Mouse (Mus musculus) frontal cortex, postnatal 25 days (tissue): ENCODE measurements around the gene Ssbp3.

Experiments
- DNase-seq, 2 experiments: peaks; one replicate each; pipeline ENCODE4 v3.0.0; 2022; ENCODE audit warnings: low spot score in 2 of 2

Ssbp3 gene

DNA sequence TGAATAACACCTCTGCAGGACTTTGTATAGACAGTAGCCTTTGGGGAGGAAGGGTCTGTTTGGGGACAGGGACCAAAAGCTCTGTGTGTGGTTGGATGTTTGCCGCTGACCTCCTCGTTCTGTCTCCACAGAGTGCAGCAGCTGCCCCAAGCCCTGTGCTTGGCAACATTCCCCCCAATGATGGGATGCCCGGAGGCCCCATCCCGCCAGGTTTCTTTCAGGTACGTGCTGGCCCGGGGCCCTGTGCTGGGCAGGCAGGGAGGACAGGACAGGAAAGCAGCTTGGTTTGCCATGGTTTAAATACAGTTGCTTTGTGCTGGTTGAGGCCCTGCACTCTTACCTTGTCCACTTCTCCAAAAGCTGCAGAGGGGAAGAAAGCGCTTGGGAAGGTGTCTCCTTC lies 99.0 kb downstream of the Ssbp3 start:
- no peak for DNase-seq

DNA sequence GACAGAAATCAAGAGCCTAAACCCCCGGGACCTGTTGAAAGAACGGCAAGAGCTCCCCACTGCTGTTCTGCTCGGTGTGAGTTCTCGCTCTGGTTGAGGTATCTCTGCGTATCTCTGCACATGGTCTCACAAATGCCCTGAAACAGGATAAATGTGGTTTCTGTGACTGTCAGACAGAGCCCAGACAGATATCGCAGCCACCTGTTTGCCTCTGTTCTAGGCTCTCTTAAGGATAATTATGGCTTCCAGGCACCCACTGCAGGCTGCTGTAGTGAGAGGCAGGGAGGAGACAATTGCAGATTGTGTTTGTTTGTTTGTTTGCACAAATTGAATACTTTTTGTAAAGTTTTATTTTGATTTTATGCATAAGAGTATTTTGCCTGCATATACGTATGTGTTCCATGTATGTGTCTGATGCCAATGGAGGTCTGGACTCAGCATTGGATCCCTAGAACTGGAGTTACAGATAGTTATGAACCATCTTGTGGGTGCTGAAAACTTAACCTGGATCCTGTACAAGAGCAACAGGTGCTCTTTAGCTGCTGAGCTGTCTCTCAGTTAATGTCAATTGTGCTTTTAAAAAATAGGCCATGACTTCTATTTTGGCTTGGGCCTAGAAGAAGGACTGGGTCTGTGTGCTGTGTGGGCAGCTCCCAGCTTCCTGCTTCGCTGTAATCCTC lies 101.0 kb downstream of the Ssbp3 start:
- no peak for DNase-seq

DNA sequence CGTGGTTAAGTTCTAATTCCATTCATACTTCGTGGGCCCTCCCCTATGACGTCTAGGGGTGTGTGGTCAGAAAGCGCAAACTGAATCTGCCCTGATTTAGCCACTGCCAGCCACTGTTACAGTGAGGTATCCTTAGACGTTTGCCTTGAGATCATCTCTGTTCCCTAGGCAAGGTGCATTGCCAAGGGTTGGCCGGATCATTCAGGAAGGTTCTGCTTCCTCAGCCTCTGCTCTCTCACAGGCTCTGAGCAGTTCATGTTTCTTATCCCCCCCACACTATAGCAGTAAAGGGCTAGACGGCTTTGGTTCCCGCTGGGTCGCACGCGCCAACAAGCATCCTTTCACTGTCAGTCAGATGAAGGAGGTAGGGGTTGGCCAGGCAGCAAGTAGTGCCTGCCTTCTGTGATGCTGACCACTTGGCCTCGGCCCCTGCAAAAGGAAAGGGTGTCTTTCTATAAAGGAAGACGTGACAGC lies 101.5 kb downstream of the Ssbp3 start:
- no peak for DNase-seq

DNA sequence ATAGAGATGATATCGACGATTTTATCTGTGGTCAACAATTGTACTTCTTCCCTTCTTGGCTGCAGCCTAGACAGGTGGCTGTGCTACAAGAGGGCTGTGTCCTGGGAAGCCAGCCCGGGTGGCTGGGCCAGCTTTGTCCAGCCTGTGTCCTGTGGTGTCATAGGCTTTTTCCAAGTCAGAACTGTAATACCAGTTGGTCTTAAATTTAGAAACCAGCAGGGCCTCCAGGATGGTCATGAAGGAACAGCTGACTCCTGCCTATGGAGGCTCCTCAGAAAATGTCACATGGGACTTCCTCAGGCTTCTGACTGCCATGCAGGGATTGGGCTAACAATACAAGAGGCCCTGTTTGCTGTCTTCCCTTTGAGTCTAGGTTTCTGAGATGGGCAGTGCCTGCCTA lies 102.1 kb downstream of the Ssbp3 start:
- DNase-seq, result no peak

DNA sequence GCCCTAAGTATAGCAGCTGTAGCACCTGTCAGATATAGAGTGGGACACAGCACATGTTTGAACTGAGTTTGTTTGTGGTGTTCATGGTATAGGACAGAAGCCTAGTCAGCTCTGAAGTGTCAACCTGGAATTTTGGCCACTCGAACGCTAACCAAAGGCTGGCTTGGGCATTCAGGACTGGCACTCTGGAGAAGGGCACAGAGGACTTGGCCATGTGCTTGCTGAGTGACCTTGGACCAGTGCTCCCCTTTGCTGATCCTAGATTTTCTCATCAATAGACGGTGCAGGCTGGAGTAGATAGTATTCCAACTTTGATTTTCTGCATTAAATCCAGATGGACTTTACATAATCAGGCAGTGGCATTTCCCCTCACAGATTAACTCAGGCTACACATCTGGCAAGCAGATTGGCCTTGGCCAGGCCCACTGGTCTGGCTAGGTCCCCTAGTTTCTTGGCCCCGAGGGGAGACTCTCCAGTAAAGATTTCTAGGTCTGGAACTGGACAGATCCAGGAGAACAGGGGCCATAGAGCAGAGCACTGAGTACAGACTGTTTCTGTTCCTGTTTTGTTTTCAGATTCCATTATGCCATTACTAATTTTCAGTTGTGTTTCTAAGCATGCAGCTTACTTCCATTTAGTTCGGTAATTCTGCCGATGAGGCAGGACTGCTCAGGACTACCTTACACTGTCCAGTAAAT lies 102.8 kb downstream of the Ssbp3 start:
- DNase-seq, result no peak

DNA sequence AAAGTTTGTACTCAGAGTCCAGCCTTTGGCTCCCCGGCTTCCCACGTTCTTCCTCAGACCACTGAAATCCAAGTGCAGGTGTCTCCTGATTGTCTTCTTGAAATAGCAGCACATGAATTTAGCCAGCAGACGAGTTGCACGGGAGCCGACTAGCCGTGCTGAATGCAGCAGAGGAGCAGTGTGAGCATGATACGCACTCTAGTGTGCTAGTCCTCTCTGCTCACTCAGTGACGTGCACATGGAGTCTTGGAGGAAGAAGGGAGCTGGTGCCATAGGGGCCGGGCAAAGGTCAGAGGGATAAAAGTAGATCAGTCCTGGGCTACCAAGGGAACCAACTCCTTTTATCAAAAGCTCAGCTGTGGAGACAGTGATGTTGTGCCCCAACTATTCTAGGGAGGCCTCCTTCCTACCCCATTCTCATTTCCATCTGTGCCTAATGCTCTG lies 103.3 kb downstream of the Ssbp3 start:
- DNase-seq, result no peak

DNA sequence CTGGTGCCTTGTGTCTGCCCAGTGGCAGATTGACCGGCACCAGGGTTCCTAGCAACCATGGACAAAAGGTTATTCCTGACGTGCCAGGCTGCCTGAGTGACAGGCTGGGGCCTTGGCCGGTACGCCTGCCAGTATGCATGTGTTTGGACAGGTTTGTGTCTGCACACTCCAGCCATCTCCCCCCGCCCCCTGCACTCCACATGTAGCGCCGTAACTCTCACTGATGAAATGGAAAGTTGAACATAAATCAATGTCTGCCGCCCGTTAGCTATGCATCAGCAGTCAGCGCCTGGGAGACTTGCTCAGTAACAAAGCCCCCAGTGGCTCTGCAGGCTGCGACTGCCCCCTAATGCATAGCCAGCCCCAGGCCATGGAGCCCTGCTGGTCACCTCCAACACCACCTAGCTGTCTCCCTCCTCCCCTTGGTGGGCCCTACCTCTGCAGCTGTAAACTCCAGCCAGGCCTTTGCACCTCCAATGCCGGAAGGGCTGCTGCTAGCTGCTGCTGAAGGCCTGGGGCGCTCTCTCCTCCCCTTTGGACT lies 105.5 kb downstream of the Ssbp3 start:
- DNase-seq, result no peak

DNA sequence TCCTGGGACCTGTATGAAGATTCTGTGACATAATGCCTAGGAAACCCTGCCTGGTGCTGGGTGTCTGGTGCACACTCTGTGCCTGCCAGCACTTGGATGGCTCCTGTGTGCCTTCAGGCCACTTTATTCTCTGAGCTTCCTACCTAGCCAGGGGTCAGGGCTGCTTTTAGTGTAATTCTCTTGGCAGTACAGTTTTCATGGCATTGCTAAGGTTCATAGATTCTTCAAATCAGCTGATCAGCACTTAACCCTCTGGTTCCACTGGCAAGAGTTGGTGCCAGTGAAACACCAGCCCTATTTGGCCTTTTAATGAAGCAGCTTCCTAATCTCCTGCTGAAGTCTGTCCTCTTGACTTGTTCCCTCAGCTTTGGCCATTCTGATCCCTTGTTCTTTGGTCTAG lies 106.8 kb downstream of the Ssbp3 start:
- DNase-seq, result no peak

DNA sequence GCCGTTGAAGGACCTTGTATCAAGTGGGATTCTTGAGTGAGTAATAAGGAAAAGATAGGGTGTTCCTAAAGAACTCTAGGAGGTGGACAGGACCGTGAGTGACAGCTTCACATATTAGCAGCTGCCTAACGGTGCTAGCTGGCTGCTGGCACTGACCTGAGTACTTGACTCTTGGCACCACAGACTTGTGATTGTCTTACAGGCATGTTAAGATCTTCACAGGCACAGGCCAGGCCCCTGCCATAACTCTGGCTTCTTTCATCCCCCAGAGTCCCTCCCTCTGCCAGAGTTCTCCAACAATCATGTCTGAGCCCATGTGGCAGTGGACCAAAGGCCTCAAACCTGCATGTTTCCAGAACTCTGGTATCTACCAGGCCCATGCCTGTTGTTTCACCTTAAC lies 108.0 kb downstream of the Ssbp3 start:
- no peak for DNase-seq

DNA sequence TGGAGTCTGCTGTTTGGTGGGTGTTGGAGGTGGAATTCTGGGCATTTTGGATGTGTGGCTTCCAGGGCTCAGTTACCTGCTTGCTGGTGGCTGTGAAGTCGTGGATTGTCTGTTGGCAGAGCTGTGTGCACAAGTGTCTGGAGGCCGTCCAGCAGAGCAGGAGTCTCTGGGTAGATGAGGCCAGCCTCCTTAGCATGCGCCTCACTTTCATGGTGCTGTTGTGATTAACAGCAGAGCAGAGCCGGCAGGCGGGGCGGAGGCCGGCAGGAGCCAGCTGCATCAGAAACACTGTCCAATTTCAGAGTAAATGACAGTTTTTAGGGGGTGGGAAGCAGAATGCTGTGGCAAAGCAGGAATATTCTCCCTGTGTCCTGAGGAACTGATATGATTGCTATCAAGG lies 108.5 kb downstream of the Ssbp3 start:
- DNase-seq, result peak in 1 of 2 experiments; percentile 26

DNA sequence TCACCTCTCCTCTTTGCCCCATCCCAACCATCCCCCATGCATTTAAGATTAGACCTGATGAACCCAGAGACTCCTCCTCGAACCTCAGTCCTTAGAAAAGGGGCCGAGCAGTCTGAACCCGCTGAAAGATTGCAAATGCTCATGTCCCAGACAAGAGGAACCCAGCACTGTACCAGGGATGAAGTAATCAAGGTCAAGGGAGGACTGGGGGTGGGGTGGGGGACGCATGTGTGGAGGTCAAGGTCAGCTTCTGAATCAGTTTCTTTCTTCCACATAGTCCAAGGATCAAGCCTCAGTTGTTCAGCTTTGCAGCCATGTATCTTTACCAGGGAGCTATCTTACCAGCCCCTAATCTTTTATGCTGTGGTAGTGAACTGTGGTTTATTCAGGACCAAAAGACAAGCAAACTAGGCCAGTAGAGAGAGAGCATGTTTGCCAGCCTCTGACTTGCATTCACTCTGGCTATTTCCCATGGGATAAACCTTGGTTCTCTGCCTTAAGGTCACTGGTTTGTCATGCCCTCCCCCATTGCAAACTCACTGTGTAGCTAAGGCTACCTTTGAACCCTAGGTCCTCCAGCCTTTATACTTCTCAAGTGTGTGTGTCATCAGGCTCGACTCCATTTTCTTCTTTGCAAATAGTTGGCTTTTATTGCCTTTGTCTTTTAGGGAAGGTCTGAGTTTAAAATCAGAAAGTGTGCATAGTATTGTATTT lies 109.9 kb downstream of the Ssbp3 start:
- DNase-seq, result no peak

DNA sequence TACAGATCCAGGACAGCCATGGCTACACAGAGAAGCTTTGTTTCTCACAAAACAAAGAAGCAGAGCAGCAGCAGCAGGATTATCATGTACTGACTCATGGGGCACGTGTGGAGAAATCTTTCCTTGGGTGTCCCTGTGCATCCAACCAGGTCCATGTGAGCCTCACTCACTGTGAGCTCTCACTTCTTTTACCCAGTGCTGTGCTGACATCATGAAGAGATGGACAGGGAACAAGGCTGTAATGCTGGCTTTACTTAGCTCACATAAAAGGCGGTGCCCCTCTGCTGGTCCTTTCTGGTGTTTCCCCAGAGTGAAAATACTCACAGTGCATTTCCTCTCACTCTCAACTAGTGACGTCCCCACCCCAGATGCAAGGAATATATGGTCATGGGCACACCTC lies 111.0 kb downstream of the Ssbp3 start:
- DNase-seq, result no peak

DNA sequence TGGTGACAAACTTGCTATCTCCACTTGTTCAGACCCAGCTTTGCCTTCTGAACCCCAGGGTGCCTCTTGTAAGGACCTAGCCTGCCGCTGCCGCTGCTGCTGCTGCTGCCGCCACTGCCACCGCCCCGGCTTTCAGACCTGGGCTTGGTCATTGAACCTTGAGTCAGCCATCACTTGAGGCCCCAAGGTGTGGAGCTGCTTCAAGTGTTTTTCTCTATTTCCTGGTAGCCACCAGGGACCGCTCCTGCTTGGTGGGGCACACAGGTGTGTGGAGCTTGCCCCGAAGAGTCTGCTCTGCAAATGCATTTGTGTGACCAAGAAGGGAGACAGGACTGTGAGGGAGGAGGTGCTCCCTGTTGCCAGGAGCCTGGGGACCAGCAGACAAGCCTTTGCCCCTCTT lies 114.4 kb downstream of the Ssbp3 start:
- no peak for DNase-seq

DNA sequence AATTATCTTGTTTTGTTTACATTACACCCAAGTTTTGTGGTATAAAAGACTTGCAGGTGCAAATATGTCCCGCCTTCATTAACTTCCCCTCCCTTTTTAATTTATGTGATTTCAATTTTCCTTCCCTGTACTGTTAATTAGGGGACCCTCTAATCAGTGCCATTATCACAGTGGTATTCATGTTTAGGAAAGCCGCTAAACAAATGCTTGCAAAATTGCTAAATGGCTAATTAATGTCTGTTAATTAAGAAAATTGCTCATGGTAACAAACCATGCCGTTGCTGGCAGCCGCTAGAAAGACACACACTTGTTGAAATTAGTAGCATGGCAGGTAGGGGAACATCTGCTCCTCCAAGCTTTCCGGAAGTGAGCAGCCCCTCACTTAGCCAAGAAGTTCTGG lies 114.9 kb downstream of the Ssbp3 start:
- no peak for DNase-seq

DNA sequence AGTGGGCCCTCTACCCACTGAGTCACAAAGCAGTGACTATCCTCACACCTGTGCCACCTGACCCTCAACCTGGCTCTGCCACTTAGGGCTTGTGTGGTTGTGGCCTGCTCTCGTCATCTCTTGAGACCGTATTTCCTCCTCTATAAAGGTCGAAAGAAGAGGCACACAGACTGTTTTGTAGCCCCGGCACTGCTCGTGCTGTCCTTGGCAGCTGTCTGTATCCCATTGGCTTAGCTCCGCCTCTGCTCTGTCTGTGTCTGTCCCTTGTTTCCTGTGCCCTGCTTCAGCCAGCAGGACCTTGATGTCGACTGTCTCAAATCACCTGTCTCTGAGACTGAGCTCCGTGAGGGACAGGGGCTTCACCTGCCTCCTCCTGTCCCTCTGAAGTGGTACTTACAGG lies 116.0 kb downstream of the Ssbp3 start:
- no peak for DNase-seq

DNA sequence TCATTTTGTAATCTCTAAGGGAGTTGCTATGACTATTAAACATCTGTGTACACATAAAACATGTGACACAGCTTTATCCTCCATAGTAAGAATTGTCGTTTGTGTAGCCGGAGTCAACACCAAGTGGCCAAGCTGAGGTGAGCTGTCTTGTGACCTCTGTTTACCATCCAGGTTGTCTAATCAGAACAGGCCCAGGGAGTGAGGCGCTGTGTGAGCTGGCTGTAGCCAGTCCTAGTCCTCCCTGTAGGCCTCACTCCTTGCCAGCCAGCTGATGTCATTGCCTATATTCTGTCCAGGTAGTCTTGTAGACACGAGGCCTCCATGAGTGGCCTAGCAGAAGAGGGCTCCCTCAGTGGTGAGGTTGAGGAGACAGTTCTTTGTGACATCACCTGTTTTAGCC lies 125.2 kb downstream of the Ssbp3 start:
- DNase-seq, result no peak

DNA sequence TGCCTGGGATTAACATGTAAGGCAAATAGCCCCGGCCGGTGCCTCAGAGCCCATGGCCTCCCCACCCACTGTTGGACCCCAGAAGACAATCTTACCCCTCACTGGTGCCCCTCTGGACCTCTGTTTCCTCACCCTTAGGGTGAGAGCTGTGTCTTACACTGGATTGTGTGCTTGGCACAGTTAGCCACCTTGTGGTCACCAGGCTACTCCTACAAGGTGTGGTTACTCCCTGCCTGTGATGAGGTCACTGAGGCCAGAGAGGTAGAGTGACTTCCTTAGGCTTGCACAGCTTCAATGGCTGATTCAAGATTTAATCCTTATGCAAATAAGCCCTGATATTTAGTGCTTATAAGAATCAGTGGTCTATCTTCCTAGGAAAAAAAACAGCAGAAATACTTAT lies 126.5 kb downstream of the Ssbp3 start:
- DNase-seq, result no peak

DNA sequence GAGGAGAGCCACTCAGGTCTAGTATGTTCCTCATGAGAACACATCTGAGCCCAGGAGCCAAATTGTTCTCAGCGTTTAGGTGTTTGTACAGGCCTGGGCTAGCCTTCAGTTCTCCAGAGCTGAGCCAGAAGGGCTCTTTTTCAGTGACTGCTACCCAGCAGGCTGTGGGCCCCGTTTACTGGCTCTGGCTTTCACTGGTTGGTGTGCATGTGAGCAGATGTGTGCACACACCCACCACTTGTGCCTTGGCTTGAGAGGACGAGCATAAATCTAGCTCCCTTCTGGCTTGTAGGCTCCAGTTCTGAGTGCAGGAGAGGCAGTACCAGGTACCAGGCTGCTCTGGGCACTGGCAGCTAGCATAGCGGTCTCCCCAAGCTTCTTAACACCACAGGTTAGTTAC lies 127.8 kb downstream of the Ssbp3 start:
- no peak for DNase-seq

DNA sequence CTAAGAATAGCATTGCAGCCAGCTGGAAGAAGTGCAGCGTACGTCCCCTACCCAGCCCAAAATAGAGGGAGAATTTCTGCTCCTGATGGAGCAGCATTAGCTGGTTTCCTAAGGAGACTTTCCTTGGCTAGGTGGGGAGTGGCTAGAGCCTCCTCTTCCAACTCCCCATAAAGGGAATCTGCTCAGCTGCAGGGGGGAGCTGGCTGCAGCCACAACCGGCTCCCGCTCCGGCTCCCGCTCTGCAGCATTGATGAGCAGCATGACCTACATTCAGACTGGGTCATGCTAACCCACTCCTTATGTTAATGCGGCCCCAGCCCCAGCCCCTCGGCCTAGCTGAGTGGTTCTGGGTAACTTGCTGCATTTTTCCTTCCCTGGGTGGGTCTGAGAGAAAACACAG lies 128.8 kb downstream of the Ssbp3 start:
- DNase-seq, result no peak

DNA sequence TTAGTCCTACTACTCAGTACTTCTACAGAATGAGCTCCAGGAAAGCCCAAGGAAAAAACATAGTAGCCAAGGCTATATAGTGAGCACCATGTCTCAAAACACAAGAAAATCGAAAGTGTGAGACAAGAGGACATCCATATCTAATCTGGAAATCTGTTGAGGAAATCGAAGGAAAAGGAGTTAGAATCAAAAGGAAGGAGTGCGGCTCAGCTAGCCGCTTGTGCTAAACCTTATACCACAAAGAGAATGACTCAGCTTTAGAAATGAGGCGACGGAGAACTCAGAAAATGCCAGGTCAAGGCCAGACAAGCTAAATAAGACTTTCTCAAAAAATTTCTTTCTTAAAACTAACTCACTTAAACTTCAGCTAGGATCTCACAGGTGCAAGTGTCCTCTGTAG lies 131.8 kb downstream of the Ssbp3 start:
- no peak for DNase-seq

DNA sequence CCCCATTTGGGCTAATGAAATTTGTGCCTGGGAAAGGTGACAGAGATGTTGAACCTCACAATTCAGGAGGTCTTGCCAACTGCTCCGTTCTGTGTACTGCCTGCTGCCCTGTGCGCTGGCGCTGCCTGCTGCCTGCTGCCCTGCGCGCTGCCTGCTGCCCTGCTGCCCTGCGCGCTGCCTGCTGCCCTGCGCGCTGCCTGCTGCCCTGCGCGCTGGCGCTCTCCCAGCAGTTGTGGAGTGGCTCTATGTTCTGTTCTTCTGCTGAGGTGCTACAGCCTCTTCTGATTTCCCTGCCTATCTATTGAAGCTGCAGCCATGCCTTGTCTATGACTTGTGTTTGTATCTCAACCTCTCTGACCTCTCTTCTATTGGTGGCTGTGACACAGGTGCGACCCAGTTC lies 134.7 kb downstream of the Ssbp3 start:
- DNase-seq, result no peak

DNA sequence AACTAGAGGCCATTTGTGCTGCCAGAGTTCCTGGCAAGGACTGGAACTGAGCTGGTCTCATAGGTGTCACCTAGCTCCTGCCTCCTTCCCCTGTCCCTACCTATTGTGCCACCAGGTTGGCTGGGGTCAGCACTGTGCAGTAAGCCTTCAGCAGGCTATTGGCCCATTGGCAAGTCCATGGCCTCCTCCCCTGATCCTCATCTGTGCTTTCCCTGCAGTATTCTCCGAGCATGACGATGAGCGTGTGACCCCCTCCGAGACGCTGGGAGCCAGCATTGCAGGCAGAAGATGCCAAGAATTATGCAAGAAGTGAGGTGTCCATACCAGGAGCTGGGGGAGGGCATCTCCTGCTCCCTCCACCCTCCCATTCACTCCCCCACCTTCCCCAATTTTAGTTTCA lies 137.3 kb downstream of the Ssbp3 start:
- no peak for DNase-seq
